Mouse (Mus musculus) stomach, postnatal 0 days (tissue): ENCODE data around the gene Faap24. TPM values are rescaled to one million over a fixed set of nuclear protein-coding genes. Genes with fewer than 3 reads are reported as not detected.
A peak's percentile ranks its signal among the peaks of the same experiment; 100 is the strongest.

ENCODE experiments used
- ATAC-seq: fragments of 200-750 bp; cut with Nextera tagmentation; 2 replicates; pipeline ENCODE4 v1.8.0; 2017; ENCODE audit not compliant: low FRiP score, low TSS enrichment
- DNase-seq: peaks from one replicate; pipeline ENCODE4 v3.0.0-alpha.2; 2016; ENCODE audit warnings: low spot score
- H3K27ac ChIP-seq: fragments of 300-500 bp; sonication (generic); replicated peaks from 2 replicates; pipeline ENCODE4 v1.5.1; 2014; ENCODE audit warnings: mild to moderate bottlenecking, control low read depth
- H3K27me3 ChIP-seq: fragments of 300-500 bp; sonication (generic); 2 replicates; pipeline ENCODE4 v1.6.1; 2014; ENCODE audit warnings: low read length; ENCODE audit not compliant: control insufficient read depth, insufficient read depth
- H3K36me3 ChIP-seq: fragments of 300-500 bp; sonication (generic); 2 replicates; pipeline ENCODE4 v1.6.1; 2014; ENCODE audit warnings: low read length, mixed read lengths; ENCODE audit not compliant: control insufficient read depth, insufficient read depth
- H3K4me1 ChIP-seq: fragments of 300-500 bp; sonication (generic); replicated peaks from 2 replicates; pipeline ENCODE4 v1.6.1; 2014; ENCODE audit warnings: antibody characterized with exemption; ENCODE audit not compliant: control insufficient read depth, insufficient read depth
- H3K4me2 ChIP-seq: fragments of 300-500 bp; sonication (generic); replicated peaks from 2 replicates; pipeline ENCODE4 v1.6.1; 2014; ENCODE audit warnings: low read depth, mild to moderate bottlenecking, control low read depth, moderate library complexity
- H3K4me3 ChIP-seq: fragments of 300-500 bp; sonication (generic); 2 replicates; pipeline ENCODE4 v1.5.1; 2014; ENCODE audit warnings: low read depth, low read length, control low read depth
- H3K9ac ChIP-seq: fragments of 300-500 bp; sonication (generic); 2 replicates; pipeline ENCODE4 v1.6.1; 2014; ENCODE audit warnings: mild to moderate bottlenecking, low read length, control low read depth, mixed read lengths
- H3K9me3 ChIP-seq: fragments of 300-500 bp; sonication (generic); 2 replicates; pipeline ENCODE4 v1.6.1; 2016; ENCODE audit warnings: low read length; ENCODE audit not compliant: control insufficient read depth
- CTCF ChIP-seq: IDR thresholded peaks from 2 replicates; pipeline ENCODE4 v1.5.1; 2016; ENCODE audit warnings: antibody characterized with exemption, low read depth, mild to moderate bottlenecking, moderate library complexity
- EP300 ChIP-seq: optimal IDR thresholded peaks from 2 replicates; pipeline ENCODE3; 2016; ENCODE audit warnings: antibody characterized with exemption
- WGBS: fragments of 180-500 bp; shearing (Covaris S2); extraction: QIAGEN DNeasy Blood & Tissue Kit; methylation state at CpG from one replicate; pipeline ENCODE4 v1.1.7; 2014; 5-methylcytosine and 5-hydroxymethylcytosine counted together
- polyA plus RNA-seq: library from polyadenylated mRNA; unstranded; fragments of >200 nt; fragmentation: Nextera tagmentation; extraction: Ambion mirVana; gene quantifications from 2 replicates; pipeline ENCODE4 v1.2.1, GENCODE M21; 2015

Faap24 gene
- polyA plus RNA-seq, 1 experiment from 2014 or later: 9.3 TPM

DNA sequence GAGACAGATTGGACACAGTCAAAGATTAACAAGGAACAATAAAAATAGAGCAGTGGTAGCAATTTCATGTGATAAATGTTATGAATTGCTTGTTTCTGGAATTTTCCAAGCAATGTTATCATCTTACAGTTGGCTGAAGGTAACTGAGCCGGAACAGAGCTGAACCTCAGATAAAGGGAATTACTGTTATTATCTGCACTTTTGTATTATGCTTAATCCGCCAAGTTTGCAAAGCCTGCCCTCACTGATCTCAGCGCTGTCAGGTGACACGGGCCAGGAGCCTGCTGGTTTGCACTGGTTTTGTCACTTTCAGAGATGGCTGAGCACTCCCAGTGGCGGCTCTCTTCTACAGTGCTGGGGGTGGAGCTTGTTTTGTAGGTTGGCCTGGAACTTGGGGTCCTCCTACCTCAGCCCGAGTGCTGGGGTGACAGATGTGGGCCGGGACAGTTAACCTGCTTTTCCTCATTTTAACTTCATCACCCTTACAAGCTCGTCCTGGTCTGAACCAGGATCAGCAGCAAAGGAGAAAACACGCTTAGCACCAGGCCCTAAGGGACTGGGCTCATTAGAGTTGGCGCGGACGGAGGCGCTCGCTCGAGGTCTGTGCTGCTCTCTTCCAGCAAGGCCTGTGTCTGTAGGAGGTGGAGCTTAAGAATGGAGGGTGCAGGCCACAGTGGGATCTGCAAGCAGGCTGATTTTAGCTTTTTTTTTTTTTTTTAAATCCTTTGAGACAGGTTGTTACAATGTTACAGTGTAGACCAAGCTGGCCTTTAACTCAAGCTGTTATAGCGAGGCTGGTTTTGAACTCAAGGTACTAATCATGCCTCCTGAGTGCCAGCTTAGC is 23.3 kb downstream of the Faap24 start:
- no peak overlapping the region for H3K4me3 ChIP-seq
- peak overlapping the region; percentile 65; the same call in 1 of the 2 replicates for H3K27ac ChIP-seq
- no peak overlapping the region for H3K4me2 ChIP-seq
- TF ChIP-seq CTCF (peak; percentile 36; the same call in 1 of the 2 replicates), EP300 (no peak)
- DNase-seq (peak; percentile 84), ATAC-seq (peak; percentile 87)
- no peaks in the 10 kb centered on the region for H3K4me1 ChIP-seq
- H3K9me3 ChIP-seq: no peaks in the 10 kb centered on the region
- H3K9ac ChIP-seq: no peak overlapping the region
- WGBS: 54% methylated on average over 16 of the region's 16 CpGs
- H3K27me3 ChIP-seq: no peaks in the 10 kb centered on the region
- H3K36me3 ChIP-seq: no peaks in the 10 kb centered on the region

DNA sequence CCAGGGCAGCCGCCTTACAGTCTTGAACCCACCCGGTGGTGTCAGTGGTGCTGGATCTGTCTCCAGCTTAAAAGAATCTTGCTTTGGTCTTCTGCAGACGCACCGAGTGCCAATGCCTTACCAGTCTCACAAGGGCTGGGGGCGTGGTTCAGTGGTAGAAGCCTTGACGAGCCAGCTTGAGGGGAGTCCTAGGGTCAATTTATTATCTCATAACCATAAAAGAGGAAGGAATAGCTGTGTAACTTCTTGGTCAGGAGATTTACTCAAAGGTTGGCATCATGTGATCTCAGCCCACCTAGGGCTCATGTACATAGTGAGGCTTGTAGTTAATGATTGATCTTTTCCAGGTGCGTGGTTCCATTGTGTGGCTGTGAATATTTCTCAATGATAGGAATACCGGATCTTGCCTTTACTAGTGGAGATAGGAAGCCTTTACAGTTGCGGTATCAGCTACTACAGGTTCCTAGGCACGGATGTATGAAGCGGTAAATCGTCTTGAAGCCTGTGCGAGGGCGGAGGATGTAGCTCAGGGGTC is 24.1 kb downstream of the Faap24 start:
- Histone ChIP-seq H3K4me1 (no peaks in the 10 kb centered on the region), H3K4me2 (no peak overlapping the region), H3K36me3 (no peaks in the 10 kb centered on the region), H3K27ac (peak overlapping the region; percentile 85), H3K27me3 (no peaks in the 10 kb centered on the region), H3K4me3 (no peak overlapping the region), H3K9ac (no peak overlapping the region), H3K9me3 (no peaks in the 10 kb centered on the region)
- TF ChIP-seq CTCF: no peak
- peak; percentile 84 for ATAC-seq
- DNase-seq: peak; percentile 74
- WGBS: 59% methylated on average over 14 of the region's 14 CpGs

DNA sequence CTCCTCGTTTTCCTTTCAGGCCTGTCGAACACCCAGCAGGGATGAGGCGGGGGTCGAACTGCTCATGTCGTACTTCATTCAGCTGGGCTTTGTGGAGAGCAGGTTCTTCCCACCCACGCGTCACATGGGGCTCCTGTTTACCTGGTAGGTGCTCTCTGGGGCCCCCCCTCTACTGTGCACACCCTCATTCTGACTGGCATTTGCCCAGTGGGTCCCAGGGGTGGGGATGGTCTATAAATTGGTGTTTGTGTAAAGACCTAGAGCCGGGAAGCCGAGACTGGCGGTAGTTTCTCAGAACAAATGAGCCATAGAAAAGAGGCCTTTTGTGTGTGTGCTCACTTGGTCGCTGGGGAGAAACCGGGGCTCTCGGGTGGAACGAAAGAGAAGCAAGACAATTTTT is 25.5 kb downstream of the Faap24 start:
- TF ChIP-seq CTCF (no peak), EP300 (no peak)
- WGBS: 60% methylated on average over 14 of the region's 14 CpGs
- Histone ChIP-seq H3K27me3 (no peaks in the 10 kb centered on the region), H3K4me2 (no peak overlapping the region), H3K36me3 (no peaks in the 10 kb centered on the region), H3K27ac (peak overlapping the region; percentile 58; the same call in 1 of the 2 replicates), H3K4me1 (no peaks in the 10 kb centered on the region), H3K9ac (no peak overlapping the region), H3K4me3 (no peak overlapping the region), H3K9me3 (no peaks in the 10 kb centered on the region)
- no peak for DNase-seq
- no peak for ATAC-seq

DNA sequence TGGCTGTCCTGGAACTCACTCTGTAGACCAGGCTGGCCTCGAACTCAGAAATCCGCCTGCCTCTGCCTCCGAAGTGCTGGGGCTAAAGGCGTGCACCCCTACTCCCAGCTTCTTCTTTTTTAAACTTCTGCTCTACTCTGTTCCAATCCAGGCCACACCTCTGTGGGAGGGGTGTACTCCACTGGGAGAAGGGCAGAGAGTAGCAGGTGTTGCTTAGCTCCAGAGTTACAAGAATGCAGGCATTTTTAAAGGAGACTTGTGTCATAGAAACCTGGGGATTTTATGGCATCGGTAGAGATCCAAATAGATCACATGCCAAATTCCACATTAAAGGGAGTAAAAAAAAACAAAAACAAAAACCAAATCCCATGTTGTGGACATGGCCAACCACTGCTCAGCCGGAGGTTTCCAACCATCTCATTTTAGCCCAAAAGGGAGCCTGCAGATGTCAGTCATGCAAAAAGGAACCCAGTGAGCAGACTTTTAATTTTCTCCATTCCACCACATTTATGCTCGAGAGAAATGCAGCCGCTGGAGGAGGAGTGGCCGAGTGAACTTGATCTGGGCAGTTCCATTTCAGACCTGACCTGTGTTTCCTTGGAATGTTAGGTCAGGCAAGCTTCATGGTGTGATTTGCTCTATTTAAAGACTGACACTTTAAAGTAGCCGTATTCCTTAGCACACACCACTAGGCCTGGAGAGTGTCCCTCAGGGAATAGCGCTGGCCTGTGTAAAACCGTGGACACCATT is 31.3 kb downstream of the Faap24 start:
- H3K4me2 ChIP-seq: no peak overlapping the region
- no peaks in the 10 kb centered on the region for H3K9me3 ChIP-seq
- H3K27ac ChIP-seq: no peak overlapping the region
- 68% methylated on average over 12 of the region's 12 CpGs for WGBS
- H3K4me3 ChIP-seq: no peak overlapping the region
- ATAC-seq: no peak
- no peaks in the 10 kb centered on the region for H3K27me3 ChIP-seq
- H3K9ac ChIP-seq: no peak overlapping the region
- H3K36me3 ChIP-seq: no peaks in the 10 kb centered on the region
- H3K4me1 ChIP-seq: no peaks in the 10 kb centered on the region
- no peak for TF ChIP-seq EP300
- TF ChIP-seq CTCF: no peak
- no peak for DNase-seq

DNA sequence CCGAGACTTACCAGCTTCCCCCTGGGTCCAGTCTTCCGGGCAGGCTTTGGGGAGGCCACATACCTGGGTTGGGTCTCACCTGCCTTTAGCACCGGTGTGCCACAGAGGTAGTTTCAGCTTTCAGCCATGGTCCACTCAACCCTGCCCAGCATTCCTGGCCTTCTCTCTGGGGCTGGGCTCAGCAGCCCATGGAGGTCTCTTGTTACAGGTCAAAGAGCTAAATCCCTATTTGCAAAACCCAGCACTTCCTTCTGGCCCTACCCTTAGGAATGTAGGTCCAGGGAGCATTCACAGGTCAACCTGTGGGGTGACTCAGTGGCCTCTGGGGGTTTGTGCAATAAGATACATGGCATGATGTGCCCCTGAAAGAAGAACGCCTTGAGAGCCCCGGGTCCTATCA is 33.8 kb downstream of the Faap24 start:
- DNase-seq (no peak), ATAC-seq (peak; percentile 69)
- H3K36me3 ChIP-seq: no peaks in the 10 kb centered on the region
- TF ChIP-seq CTCF (no peak), EP300 (no peak)
- H3K4me1 ChIP-seq: no peaks in the 10 kb centered on the region
- 48% methylated on average over 5 of the region's 5 CpGs for WGBS
- H3K9ac ChIP-seq: no peak overlapping the region
- no peak overlapping the region for H3K4me2 ChIP-seq
- no peak overlapping the region for H3K4me3 ChIP-seq
- no peaks in the 10 kb centered on the region for H3K27me3 ChIP-seq
- no peaks in the 10 kb centered on the region for H3K9me3 ChIP-seq
- no peak overlapping the region for H3K27ac ChIP-seq

DNA sequence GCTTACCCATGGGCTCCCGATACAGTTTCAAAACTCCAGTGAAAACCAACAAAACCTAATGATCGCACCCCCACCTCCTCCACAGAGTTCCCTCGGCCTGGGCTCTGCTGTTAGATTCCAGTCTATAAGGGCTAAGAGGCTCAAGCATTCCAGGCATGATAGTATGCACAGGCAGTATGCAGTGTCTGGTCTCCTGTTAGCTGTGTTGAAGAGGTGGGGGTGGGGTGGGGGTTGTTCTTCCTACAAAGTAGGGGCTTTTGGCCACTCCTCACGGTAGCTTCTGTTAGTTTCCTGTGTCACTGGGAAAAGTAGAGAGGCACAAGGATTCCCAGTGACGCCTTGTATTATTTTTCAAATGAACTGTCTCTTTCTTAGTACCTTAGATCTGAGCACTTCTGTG is 34.4 kb downstream of the Faap24 start:
- TF ChIP-seq EP300: no peak
- no peak for TF ChIP-seq CTCF
- 57% methylated on average over 5 of the region's 5 CpGs for WGBS
- 0 out of 2 replicates have a peak overlapping the region, but pooled peaks have one; percentile 13 for H3K27ac ChIP-seq

More for the DNA sequence above, 34.4 kb downstream of the Faap24 start:
- H3K36me3 ChIP-seq: no peaks in the 10 kb centered on the region
- DNase-seq: no peak
- H3K4me2 ChIP-seq: no peak overlapping the region
- H3K9me3 ChIP-seq: no peaks in the 10 kb centered on the region
- no peak for ATAC-seq
- H3K9ac ChIP-seq: no peak overlapping the region
- H3K4me1 ChIP-seq: no peaks in the 10 kb centered on the region
- H3K27me3 ChIP-seq: no peaks in the 10 kb centered on the region
- H3K4me3 ChIP-seq: no peak overlapping the region
